Mouse (Mus musculus) midbrain, embryonic 14.5 days (tissue): ENCODE results near the gene Tecpr1. TPM values are rescaled to one million over a fixed set of nuclear protein-coding genes. Genes with fewer than 3 reads are reported as not detected.
A peak's percentile ranks its signal among the peaks of the same experiment; 100 is the strongest.

Source experiments
- ATAC-seq: fragments of 200-750 bp; cut with Nextera tagmentation; 2 replicates; pipeline ENCODE4 v1.8.0; 2017; ENCODE audit warnings: moderate number of reproducible peaks, moderate library complexity; ENCODE audit not compliant: low FRiP score, low TSS enrichment
- DNase-seq: peaks from one replicate; pipeline ENCODE4 v3.0.0-alpha.2; 2015
- H3K27ac ChIP-seq: fragments of 300-500 bp; sonication (generic); replicated peaks from 2 replicates; pipeline ENCODE4 v1.5.1; 2014; ENCODE audit warnings: mild to moderate bottlenecking, low read depth, low read length, moderate library complexity
- H3K27me3 ChIP-seq: fragments of 300-500 bp; sonication (generic); 2 replicates; pipeline ENCODE4 v1.6.1; 2014; ENCODE audit warnings: low read length, control low read depth, mixed read lengths; ENCODE audit not compliant: control insufficient read depth, insufficient read depth
- H3K36me3 ChIP-seq: fragments of 300-500 bp; sonication (generic); 2 replicates; pipeline ENCODE4 v1.6.1; 2014; ENCODE audit warnings: low read length, control low read depth; ENCODE audit not compliant: control insufficient read depth, insufficient read depth
- H3K4me1 ChIP-seq: fragments of 300-500 bp; sonication (generic); 2 replicates; pipeline ENCODE4 v1.6.1; 2014; ENCODE audit warnings: mild to moderate bottlenecking, antibody characterized with exemption, low read length, control low read depth; ENCODE audit not compliant: control insufficient read depth, insufficient read depth
- H3K4me2 ChIP-seq: fragments of 300-500 bp; sonication (generic); 2 replicates; pipeline ENCODE4 v1.6.1; 2014; ENCODE audit warnings: mild to moderate bottlenecking, low read length, moderate library complexity
- H3K4me3 ChIP-seq: fragments of 300-500 bp; sonication (generic); replicated peaks from 2 replicates; pipeline ENCODE4 v1.5.1; 2014; ENCODE audit warnings: low read depth, low read length
- H3K9ac ChIP-seq: fragments of 300-500 bp; sonication (generic); replicated peaks from 2 replicates; pipeline ENCODE4 v1.6.1; 2014; ENCODE audit warnings: mild to moderate bottlenecking, low read length, moderate library complexity
- H3K9me3 ChIP-seq: fragments of 300-500 bp; sonication (generic); 2 replicates; pipeline ENCODE4 v1.6.1; 2016; ENCODE audit warnings: low read length, control low read depth, mixed read lengths; ENCODE audit not compliant: control insufficient read depth
- WGBS: fragments of 180-500 bp; shearing (Covaris S2); extraction: QIAGEN DNeasy Blood & Tissue Kit; methylation state at CpG from one replicate; pipeline ENCODE4 v1.1.7; 2014; 5-methylcytosine and 5-hydroxymethylcytosine counted together
- polyA plus RNA-seq: library from polyadenylated mRNA; unstranded; fragments of >200 nt; fragmentation: Nextera tagmentation; extraction: Ambion mirVana; gene quantifications from 2 replicates; pipeline ENCODE4 v1.2.1, GENCODE M21; 2014

The Tecpr1 gene
- 35.3 and 36.8 TPM in 2 replicates for polyA plus RNA-seq

GRCm38 (mm10) chr5:144223503-144223862 lies at the start of gene Tecpr1:
Gene Tecpr1, minus strand, starts transcription at chr5:144223615.
- ATAC-seq (peak; percentile 96), DNase-seq (peak; percentile 97)
- no peaks in the 10 kb centered on the region for H3K27me3 ChIP-seq
- H3K9ac ChIP-seq = peak within 1 kb of the TSS; percentile 73
- H3K9me3 ChIP-seq = no peaks in the 10 kb centered on the region
- peak within 1 kb of the TSS; percentile 83 for H3K27ac ChIP-seq
- peak within 1 kb of the TSS; percentile 79 for H3K4me3 ChIP-seq
- under 1% methylated on average over 37 of the region's 37 CpGs for whole genome bisulfite sequencing
- no peaks in the 10 kb centered on the region for H3K36me3 ChIP-seq
- H3K4me1 ChIP-seq = peaks cover 5% of the 10 kb centered on the region; the same call in 1 of the 2 replicates
- peak within 1 kb of the TSS; percentile 63 for H3K4me2 ChIP-seq

- H3K4me2 ChIP-seq = no peak overlapping the region
- 83% methylated on average over 5 of the region's 5 CpGs for WGBS
- H3K27ac ChIP-seq = no peak overlapping the region
- H3K9ac ChIP-seq = no peak overlapping the region
- H3K27me3 ChIP-seq = no peaks in the 10 kb centered on the region
- H3K36me3 ChIP-seq = peaks cover 9% of the 10 kb centered on the region
- H3K9me3 ChIP-seq = no peaks in the 10 kb centered on the region
- no peaks in the 10 kb centered on the region for H3K4me1 ChIP-seq
- H3K4me3 ChIP-seq = no peak overlapping the region
- ATAC-seq = no peak
- DNase-seq = no peak
These were observed 48.4 kb upstream of the Tecpr1 start for GRCm38 (mm10) chr5:144271772-144272171.

- no peaks in the 10 kb centered on the region for H3K9me3 ChIP-seq
- ATAC-seq = no peak
- peaks cover 16% of the 10 kb centered on the region for H3K36me3 ChIP-seq
- H3K4me3 ChIP-seq = no peak overlapping the region
- H3K4me2 ChIP-seq = no peak overlapping the region
- DNase-seq = no peak
- 83% methylated on average over 3 of the region's 3 CpGs for WGBS
- H3K4me1 ChIP-seq = no peaks in the 10 kb centered on the region
- H3K27me3 ChIP-seq = no peaks in the 10 kb centered on the region
- H3K9ac ChIP-seq = no peak overlapping the region
- H3K27ac ChIP-seq = no peak overlapping the region
These were observed 47.7 kb upstream of the Tecpr1 start for GRCm38 (mm10) chr5:144271118-144271517.

GRCm38 (mm10) chr5:144270420-144270819 lies 47.0 kb upstream of the Tecpr1 start:
- H3K27me3 ChIP-seq = no peaks in the 10 kb centered on the region
- peaks cover 18% of the 10 kb centered on the region for H3K36me3 ChIP-seq
- no peak overlapping the region for H3K4me3 ChIP-seq
- no peak for ATAC-seq
- WGBS = 93% methylated on average over 8 of the region's 8 CpGs
- H3K9me3 ChIP-seq = no peaks in the 10 kb centered on the region
- no peak overlapping the region for H3K9ac ChIP-seq
- H3K4me1 ChIP-seq = no peaks in the 10 kb centered on the region
- H3K4me2 ChIP-seq = no peak overlapping the region
- no peak for DNase-seq
- H3K27ac ChIP-seq = no peak overlapping the region

GRCm38 (mm10) chr5:144269926-144270325 lies 46.5 kb upstream of the Tecpr1 start:
- no peaks in the 10 kb centered on the region for H3K27me3 ChIP-seq
- no peak overlapping the region for H3K9ac ChIP-seq
- DNase-seq (no peak), ATAC-seq (no peak)
- no peak overlapping the region for H3K4me2 ChIP-seq
- no peak overlapping the region for H3K4me3 ChIP-seq
- H3K36me3 ChIP-seq = peaks cover 22% of the 10 kb centered on the region
- no peak overlapping the region for H3K27ac ChIP-seq
- no peaks in the 10 kb centered on the region for H3K9me3 ChIP-seq
- no peaks in the 10 kb centered on the region for H3K4me1 ChIP-seq
- WGBS = 89% methylated on average over 7 of the region's 7 CpGs

GRCm38 (mm10) chr5:144267535-144268241 lies 44.3 kb upstream of the Tecpr1 start:
- 85% methylated on average over 8 of the region's 8 CpGs for WGBS
- Histone ChIP-seq H3K4me1 (no peaks in the 10 kb centered on the region), H3K27ac (no peak overlapping the region), H3K36me3 (peaks cover 37% of the 10 kb centered on the region), H3K9ac (no peak overlapping the region), H3K4me3 (no peak overlapping the region), H3K27me3 (no peaks in the 10 kb centered on the region), H3K9me3 (no peaks in the 10 kb centered on the region), H3K4me2 (no peak overlapping the region)
- ATAC-seq (no peak), DNase-seq (no peak)

- H3K27ac ChIP-seq = no peak overlapping the region
- no peaks in the 10 kb centered on the region for H3K27me3 ChIP-seq
- H3K9ac ChIP-seq = no peak overlapping the region
- ATAC-seq (no peak), DNase-seq (no peak)
- H3K9me3 ChIP-seq = no peaks in the 10 kb centered on the region
- no peak overlapping the region for H3K4me2 ChIP-seq
- peaks cover 59% of the 10 kb centered on the region for H3K36me3 ChIP-seq
- WGBS = 93% methylated on average over 13 of the region's 13 CpGs
- no peak overlapping the region for H3K4me3 ChIP-seq
- peaks cover 13% of the 10 kb centered on the region for H3K4me1 ChIP-seq
These were observed 40.1 kb upstream of the Tecpr1 start for GRCm38 (mm10) chr5:144263496-144263895.

- Histone ChIP-seq H3K4me1 (peaks cover 17% of the 10 kb centered on the region), H3K4me2 (no peak overlapping the region), H3K36me3 (peaks cover 55% of the 10 kb centered on the region), H3K27me3 (no peaks in the 10 kb centered on the region), H3K9ac (no peak overlapping the region), H3K4me3 (no peak overlapping the region), H3K9me3 (no peaks in the 10 kb centered on the region), H3K27ac (no peak overlapping the region)
- WGBS = 87% methylated on average over 9 of the region's 9 CpGs
- no peak for ATAC-seq
- DNase-seq = no peak
These were observed 39.7 kb upstream of the Tecpr1 start for GRCm38 (mm10) chr5:144263082-144263481.

GRCm38 (mm10) chr5:144261829-144262228 lies 38.4 kb upstream of the Tecpr1 start:
- H3K4me2 ChIP-seq = no peak overlapping the region
- peaks cover 29% of the 10 kb centered on the region for H3K4me1 ChIP-seq

More at GRCm38 (mm10) chr5:144261829-144262228, 38.4 kb upstream of the Tecpr1 start:
- no peak for DNase-seq
- Histone ChIP-seq H3K9me3 (no peaks in the 10 kb centered on the region), H3K36me3 (peaks cover 50% of the 10 kb centered on the region), H3K4me3 (no peak overlapping the region), H3K9ac (no peak overlapping the region), H3K27ac (no peak overlapping the region), H3K27me3 (no peaks in the 10 kb centered on the region)
- 96% methylated on average over 5 of the region's 5 CpGs for WGBS
- no peak for ATAC-seq
